Mouse (Mus musculus): ENCODE measurements around the gene Iglon5. TPM values are rescaled to one million over a fixed set of nuclear protein-coding genes. Genes with fewer than 3 reads are reported as not detected.

The Iglon5 gene
- polyA plus RNA-seq, 1 experiment from 2014 or later, result not detected

DNA sequence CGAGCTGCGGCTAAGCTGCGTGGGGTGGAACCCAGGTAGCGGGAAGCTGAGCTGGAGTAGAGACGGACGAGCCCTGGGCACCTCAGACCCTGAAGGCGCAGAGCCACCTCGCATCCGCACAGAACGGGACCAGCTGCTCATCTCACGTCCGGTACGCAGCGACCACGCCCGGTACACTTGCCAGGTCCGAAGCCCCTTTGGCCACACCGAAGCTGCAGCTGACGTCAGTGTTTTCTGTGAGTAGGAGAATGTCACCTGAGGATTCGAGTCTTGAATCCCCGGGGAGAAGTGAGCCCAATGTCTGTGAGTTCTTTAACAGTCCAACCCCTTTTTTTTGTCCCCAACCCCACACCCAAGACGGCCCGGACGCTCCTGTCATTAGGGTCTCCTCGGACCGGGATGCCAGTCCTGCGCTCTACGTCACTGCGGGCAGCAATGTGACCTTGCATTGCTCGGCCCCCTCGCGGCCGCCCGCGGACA, 25.0 kb downstream of the Iglon5 start:
- Histone ChIP-seq H3K27me3 (peaks cover 15% of the 10 kb centered on the region), H3K9me3 (replicated peaks) (no peaks in the 10 kb centered on the region), H3K4me1 (replicated peaks) (peaks cover 24% of the 10 kb centered on the region), H3K36me3 (replicated peaks) (no peaks in the 10 kb centered on the region), H3K4me2 (peak overlapping the region; percentile 94), H3K27ac (replicated peaks) (no peak overlapping the region), H3K9ac (peak overlapping the region; percentile 46; the same call in 1 of the 2 replicates), H3K4me3 (replicated peaks) (peak overlapping the region; percentile 60)
- WGBS (ENCODE audit: insufficient replicate concordance), result 6% methylated on average over 35 of the region's 35 CpGs
- no peak for ATAC-seq (ENCODE audit: insufficient read depth)

DNA sequence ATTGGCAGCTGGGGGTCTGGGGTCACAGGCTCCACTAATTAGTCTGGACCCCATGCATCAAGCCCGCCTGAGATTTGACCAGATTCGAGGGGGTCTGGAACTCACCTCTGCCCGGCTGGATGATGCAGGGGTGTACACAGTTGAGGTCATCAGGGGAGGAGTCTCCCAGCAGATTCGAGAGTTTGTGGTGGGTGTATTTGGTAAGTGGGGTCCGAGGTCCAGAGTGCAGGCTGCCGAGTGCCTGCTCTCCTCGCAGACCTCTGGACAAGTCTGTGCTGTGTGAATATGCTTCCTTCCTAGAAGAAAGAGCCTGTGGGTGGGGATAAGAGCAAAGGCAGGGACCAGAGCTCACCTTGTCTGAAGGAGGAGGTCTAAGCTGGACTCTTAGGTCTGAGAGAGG, 25.9 kb downstream of the Iglon5 start:
- Histone ChIP-seq H3K4me2 (no peak overlapping the region), H3K9ac (no peak overlapping the region), H3K4me1 (replicated peaks) (peaks cover 24% of the 10 kb centered on the region), H3K9me3 (replicated peaks) (no peaks in the 10 kb centered on the region), H3K27me3 (peaks cover 15% of the 10 kb centered on the region), H3K4me3 (replicated peaks) (no peak overlapping the region), H3K27ac (replicated peaks) (no peak overlapping the region), H3K36me3 (replicated peaks) (no peaks in the 10 kb centered on the region)
- WGBS (ENCODE audit: insufficient replicate concordance), result 58% methylated on average over 7 of the region's 7 CpGs
- no peak for ATAC-seq (ENCODE audit: insufficient read depth)

DNA sequence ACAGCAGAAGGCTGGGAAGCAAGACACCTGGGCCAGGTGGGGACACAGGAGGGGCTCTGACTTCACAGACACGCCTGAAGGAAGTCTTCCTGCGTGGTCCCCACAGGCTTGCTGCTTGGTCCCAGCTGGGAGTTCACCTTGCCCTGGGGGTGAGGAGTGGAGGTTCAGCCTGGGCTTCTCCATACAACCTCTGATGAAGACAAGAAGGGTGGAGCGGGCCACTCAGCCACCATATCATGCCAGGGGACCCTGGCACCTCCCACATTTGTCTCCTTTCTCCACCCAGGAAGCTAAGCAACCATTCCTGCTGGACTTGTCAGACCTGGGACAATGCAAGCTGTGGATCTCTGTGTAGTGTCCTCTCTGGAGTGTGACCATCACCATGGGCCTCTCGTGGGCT, 27.0 kb downstream of the Iglon5 start, which contains the start of gene Vsig10l:
Vsig10l (plus strand) TSS at position 301 of the 400 bp plus-strand sequence.
- no peak within 1 kb of the TSS for H3K27ac ChIP-seq (replicated peaks)
- H3K9ac ChIP-seq, result no peak within 1 kb of the TSS
- H3K27me3 ChIP-seq, result peaks cover 15% of the 10 kb centered on the region
- H3K9me3 ChIP-seq (replicated peaks), result no peaks in the 10 kb centered on the region
- peaks cover 2% of the 10 kb centered on the region; the same call in 1 of the 2 replicates for H3K36me3 ChIP-seq (replicated peaks)
- H3K4me1 ChIP-seq (replicated peaks), result peaks cover 24% of the 10 kb centered on the region
- WGBS (ENCODE audit: insufficient replicate concordance), result 41% methylated on average over 4 of the region's 4 CpGs
- H3K4me2 ChIP-seq, result no peak within 1 kb of the TSS
- no peak within 1 kb of the TSS for H3K4me3 ChIP-seq (replicated peaks)
- no peak for ATAC-seq (ENCODE audit: insufficient read depth)

DNA sequence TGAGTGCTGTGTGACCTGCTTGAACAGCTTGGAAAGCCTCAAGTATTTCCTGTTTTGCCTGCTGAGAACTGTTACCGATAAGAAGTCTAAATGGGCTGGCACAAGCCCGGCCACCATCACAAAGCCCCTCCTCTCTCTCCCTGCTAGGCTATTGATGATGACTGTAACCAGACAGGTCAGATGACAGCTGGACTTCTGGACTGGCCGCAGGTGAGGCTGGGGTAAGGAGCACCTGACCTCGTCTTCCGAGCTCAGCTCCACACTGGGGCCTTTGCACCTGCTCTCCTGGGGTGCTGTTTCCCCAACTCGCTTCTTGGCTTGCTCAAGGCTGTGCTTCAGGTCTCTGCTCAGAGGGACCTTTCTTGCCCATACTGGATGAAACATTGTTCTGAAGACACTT, 35.5 kb downstream of the Iglon5 start:
- H3K27ac ChIP-seq (replicated peaks), result no peak overlapping the region
- peaks cover 57% of the 10 kb centered on the region for H3K36me3 ChIP-seq (replicated peaks)
- WGBS (ENCODE audit: insufficient replicate concordance), result 69% methylated on average over 6 of the region's 6 CpGs
- ATAC-seq (ENCODE audit: insufficient read depth), result no peak
- no peaks in the 10 kb centered on the region for H3K27me3 ChIP-seq
- no peak overlapping the region for H3K4me3 ChIP-seq (replicated peaks)
- 0 out of 2 replicates have a peak, but pooled peaks cover 4% of the 10 kb centered on the region for H3K4me1 ChIP-seq (replicated peaks)
- H3K4me2 ChIP-seq, result no peak overlapping the region
- no peaks in the 10 kb centered on the region for H3K9me3 ChIP-seq (replicated peaks)
- H3K9ac ChIP-seq, result no peak overlapping the region

DNA sequence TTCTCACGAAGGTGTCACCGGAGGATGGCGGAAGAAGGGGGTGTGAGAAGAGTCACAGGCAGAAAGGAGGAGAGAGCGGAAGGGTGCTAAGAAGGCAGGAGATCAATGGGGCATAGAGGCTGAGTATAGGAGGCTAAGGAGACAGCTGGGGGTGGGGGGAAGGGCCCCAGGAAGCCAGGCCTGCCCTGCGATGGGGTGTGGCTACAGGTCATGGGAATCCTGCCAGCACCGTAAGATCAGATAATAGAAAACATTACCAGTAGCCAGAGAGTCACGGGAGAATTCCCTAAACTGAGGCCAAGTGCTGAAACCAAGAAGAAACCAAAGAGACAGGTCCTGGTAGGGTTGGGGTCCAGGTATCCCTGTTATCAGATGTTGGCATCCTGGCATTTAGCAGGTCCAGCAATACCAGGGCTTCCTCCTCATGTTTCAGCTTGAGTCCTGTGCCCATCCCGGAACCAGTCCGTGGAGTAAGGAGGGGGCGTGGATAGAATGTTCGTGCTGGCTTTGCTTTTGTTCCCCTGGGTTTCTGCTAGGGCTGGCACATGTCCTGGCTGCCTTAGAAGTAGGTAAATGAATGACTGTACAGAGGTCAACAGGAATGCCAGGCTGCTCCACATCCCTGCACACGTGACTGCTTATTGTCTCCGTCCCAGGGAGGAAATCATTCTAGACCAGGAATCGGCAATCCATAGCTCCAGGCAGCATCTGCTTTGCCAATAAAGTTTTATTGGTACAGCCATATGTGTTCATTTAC, 36.1 kb downstream of the Iglon5 start:
- H3K36me3 ChIP-seq (replicated peaks), result peaks cover 57% of the 10 kb centered on the region
- H3K4me1 ChIP-seq (replicated peaks), result peaks cover 4% of the 10 kb centered on the region
- no peaks in the 10 kb centered on the region for H3K9me3 ChIP-seq (replicated peaks)
- WGBS (ENCODE audit: insufficient replicate concordance), result 72% methylated on average over 14 of the region's 14 CpGs
- no peak overlapping the region for H3K27ac ChIP-seq (replicated peaks)
- no peaks in the 10 kb centered on the region for H3K27me3 ChIP-seq
- no peak for ATAC-seq (ENCODE audit: insufficient read depth)
- H3K4me2 ChIP-seq, result no peak overlapping the region
- no peak overlapping the region for H3K4me3 ChIP-seq (replicated peaks)
- no peak overlapping the region for H3K9ac ChIP-seq

DNA sequence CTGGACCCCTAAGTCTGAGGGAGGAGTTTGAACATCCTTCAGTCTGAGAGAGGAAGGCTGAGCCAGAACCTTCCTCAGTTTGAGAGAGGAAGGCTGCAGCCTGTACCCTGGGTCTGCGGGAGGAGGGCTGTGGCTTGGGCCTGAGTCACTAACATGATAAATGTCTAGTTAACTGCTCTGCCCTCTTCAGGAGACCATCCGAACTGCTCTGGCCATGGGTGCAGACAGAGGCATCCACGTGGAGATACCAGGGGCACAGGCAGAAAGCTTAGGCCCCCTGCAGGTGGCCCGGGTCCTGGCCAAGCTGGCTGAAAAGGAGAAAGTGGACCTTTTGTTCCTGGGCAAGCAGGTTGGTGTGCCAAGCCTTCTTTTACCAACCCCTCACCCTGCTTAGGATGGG, 37.3 kb downstream of the Iglon5 start:
- no peaks in the 10 kb centered on the region for H3K9me3 ChIP-seq (replicated peaks)
- H3K36me3 ChIP-seq (replicated peaks), result peaks cover 53% of the 10 kb centered on the region
- H3K27me3 ChIP-seq, result no peaks in the 10 kb centered on the region
- no peak overlapping the region for H3K27ac ChIP-seq (replicated peaks)
- 27% methylated on average over 4 of the region's 4 CpGs for WGBS (ENCODE audit: insufficient replicate concordance)
- H3K4me2 ChIP-seq, result no peak overlapping the region
- no peak overlapping the region for H3K9ac ChIP-seq
- no peak for ATAC-seq (ENCODE audit: insufficient read depth)
- H3K4me3 ChIP-seq (replicated peaks), result no peak overlapping the region
- peaks cover 6% of the 10 kb centered on the region for H3K4me1 ChIP-seq (replicated peaks)

DNA sequence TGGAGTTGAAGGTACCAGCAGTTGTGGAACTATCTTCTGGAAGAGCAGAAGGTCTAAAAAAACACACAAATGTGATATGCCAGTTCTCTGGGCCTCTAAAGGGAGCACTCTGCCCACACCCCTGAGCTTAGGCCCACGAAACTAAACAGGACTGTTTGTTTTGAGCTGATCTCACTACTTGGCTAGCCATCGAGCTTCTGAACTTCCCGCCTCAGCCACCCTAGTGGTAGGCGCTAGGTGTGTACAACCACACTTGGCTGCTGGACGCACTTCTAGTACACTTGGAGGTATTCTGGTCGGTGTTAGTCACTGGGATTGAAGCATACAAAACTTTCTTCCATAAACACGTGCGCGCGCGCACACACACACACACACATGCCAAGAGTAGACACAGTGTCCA, 38.1 kb downstream of the Iglon5 start:
- peaks cover 46% of the 10 kb centered on the region for H3K36me3 ChIP-seq (replicated peaks)
- no peak for ATAC-seq (ENCODE audit: insufficient read depth)
- 88% methylated on average over 11 of the region's 11 CpGs for WGBS (ENCODE audit: insufficient replicate concordance)
- no peaks in the 10 kb centered on the region for H3K27me3 ChIP-seq
- no peak overlapping the region for H3K4me2 ChIP-seq
- H3K4me1 ChIP-seq (replicated peaks), result peaks cover 14% of the 10 kb centered on the region
- H3K4me3 ChIP-seq (replicated peaks), result no peak overlapping the region
- no peak overlapping the region for H3K27ac ChIP-seq (replicated peaks)
- no peaks in the 10 kb centered on the region for H3K9me3 ChIP-seq (replicated peaks)
- H3K9ac ChIP-seq, result no peak overlapping the region

DNA sequence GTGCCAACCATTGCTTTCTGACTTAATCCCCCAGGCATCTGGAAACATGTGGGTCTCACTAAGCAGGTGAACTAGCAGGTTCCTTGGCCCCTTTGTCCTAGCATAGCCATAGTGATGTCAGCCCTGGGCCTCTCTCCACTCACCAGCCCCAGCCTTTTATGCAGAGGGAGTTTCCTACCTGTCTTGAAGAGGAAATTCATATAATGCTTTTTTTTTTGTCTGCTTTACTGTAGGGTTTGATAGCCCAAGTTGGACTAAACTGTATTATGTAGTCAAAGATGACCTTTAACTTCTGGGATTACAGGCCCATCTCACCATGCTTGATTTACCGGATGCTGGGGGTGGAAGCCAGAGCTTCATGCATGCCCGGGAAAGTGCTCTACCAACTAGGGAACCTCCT, 40.1 kb downstream of the Iglon5 start:
- Histone ChIP-seq H3K4me1 (replicated peaks) (peaks cover 30% of the 10 kb centered on the region), H3K27me3 (no peaks in the 10 kb centered on the region), H3K4me3 (replicated peaks) (no peak overlapping the region), H3K9me3 (replicated peaks) (no peaks in the 10 kb centered on the region), H3K4me2 (no peak overlapping the region), H3K9ac (no peak overlapping the region), H3K36me3 (replicated peaks) (peaks cover 33% of the 10 kb centered on the region), H3K27ac (replicated peaks) (no peak overlapping the region)
- 84% methylated on average over 2 of the region's 2 CpGs for WGBS (ENCODE audit: insufficient replicate concordance)
- no peak for ATAC-seq (ENCODE audit: insufficient read depth)

DNA sequence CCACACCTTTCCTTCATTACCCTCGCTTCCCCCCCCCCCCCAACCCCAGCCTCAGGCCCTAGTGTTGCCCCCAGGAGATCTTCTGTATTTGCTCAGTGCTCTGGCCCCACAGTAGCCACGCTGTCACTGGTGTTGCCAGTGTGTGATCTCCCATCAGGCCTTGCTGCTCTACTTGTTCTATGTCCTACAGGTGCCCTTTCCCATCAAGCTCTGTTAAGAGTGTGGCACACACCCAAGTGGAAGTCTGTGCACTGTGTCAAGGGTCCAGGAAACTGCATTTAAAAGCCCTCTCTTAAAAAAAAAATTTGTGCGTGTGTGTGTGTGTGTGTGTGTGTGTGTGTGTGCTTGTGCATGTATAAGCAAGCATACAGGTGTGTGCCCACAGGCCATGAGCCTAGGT, 41.6 kb downstream of the Iglon5 start:
- Histone ChIP-seq H3K4me3 (replicated peaks) (no peak overlapping the region), H3K4me2 (no peak overlapping the region), H3K27ac (replicated peaks) (no peak overlapping the region), H3K27me3 (no peaks in the 10 kb centered on the region), H3K4me1 (replicated peaks) (peaks cover 34% of the 10 kb centered on the region), H3K36me3 (replicated peaks) (peaks cover 17% of the 10 kb centered on the region), H3K9me3 (replicated peaks) (no peaks in the 10 kb centered on the region), H3K9ac (no peak overlapping the region)
- no peak for ATAC-seq (ENCODE audit: insufficient read depth)
- WGBS (ENCODE audit: insufficient replicate concordance), result 61% methylated on average over 3 of the region's 3 CpGs

DNA sequence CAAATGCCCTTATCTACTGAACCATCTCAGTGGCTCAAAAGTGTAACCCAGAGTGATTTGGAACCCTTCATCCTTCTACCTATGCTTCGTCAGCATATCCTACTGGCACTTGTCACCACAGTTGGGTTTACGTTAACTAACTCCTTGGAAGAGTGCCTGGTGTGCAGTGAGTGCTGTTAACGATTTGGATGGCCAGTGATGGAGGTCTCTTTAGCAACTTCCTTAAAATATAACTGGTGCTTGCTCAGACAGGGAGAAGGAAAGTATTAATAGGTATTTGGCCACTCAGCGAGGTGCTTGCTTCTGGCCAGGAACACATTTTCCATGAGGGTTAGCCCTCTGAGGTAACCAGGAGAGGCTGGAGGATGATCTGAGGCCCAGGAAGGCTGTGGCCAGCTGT, 42.1 kb downstream of the Iglon5 start:
- no peaks in the 10 kb centered on the region for H3K27me3 ChIP-seq
- ATAC-seq (ENCODE audit: insufficient read depth), result no peak
- H3K9ac ChIP-seq, result no peak overlapping the region
- no peaks in the 10 kb centered on the region for H3K9me3 ChIP-seq (replicated peaks)
- H3K36me3 ChIP-seq (replicated peaks), result peaks cover 13% of the 10 kb centered on the region
- no peak overlapping the region for H3K27ac ChIP-seq (replicated peaks)
- H3K4me3 ChIP-seq (replicated peaks), result no peak overlapping the region
- peaks cover 38% of the 10 kb centered on the region for H3K4me1 ChIP-seq (replicated peaks)
- no peak overlapping the region for H3K4me2 ChIP-seq
- 57% methylated on average over 4 of the region's 4 CpGs for whole genome bisulfite sequencing (ENCODE audit: insufficient replicate concordance)

DNA sequence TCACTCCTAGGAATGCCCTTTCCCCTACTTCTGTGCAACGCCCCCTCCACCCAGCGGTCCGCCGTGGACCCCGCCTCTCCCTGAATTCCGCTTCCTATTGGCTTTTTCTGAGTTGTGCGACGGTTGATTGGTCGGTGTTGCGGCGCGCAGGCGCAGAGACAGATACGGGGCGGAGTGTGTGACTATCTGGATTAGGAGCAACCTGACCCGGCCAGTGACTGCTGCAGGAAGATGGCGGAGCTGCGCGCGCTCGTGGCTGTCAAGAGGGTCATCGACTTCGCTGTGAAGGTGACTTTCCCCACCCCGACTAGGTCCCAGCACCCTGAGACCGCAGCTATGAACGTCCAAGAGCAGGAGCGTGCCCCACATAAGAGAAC, 46.0 kb downstream of the Iglon5 start, which contains the start of the genes Etfb and Gm45233:
Etfb (plus strand) TSS at position 167 of the 377 bp plus-strand sequence.
Gm45233 (plus strand) TSS at position 212 of the 377 bp plus-strand sequence.
- peaks cover 55% of the 10 kb centered on the region for H3K4me1 ChIP-seq (replicated peaks)
- H3K36me3 ChIP-seq (replicated peaks), result no peaks in the 10 kb centered on the region
- peak within 1 kb of the TSS; percentile 75 for H3K4me3 ChIP-seq (replicated peaks)
- WGBS (ENCODE audit: insufficient replicate concordance), result under 1% methylated on average over 27 of the region's 27 CpGs
- peak within 1 kb of the TSS; percentile 91 for H3K27ac ChIP-seq (replicated peaks)
- no peaks in the 10 kb centered on the region for H3K9me3 ChIP-seq (replicated peaks)
- H3K27me3 ChIP-seq, result no peaks in the 10 kb centered on the region
- H3K4me2 ChIP-seq, result peak within 1 kb of the TSS; percentile 99
- peak within 1 kb of the TSS; percentile 61 for H3K9ac ChIP-seq
- ATAC-seq (ENCODE audit: insufficient read depth), result peak; percentile 93
